28 mouse cellular contexts compared by ENCODE assay signal in the genomic region with DNA sequence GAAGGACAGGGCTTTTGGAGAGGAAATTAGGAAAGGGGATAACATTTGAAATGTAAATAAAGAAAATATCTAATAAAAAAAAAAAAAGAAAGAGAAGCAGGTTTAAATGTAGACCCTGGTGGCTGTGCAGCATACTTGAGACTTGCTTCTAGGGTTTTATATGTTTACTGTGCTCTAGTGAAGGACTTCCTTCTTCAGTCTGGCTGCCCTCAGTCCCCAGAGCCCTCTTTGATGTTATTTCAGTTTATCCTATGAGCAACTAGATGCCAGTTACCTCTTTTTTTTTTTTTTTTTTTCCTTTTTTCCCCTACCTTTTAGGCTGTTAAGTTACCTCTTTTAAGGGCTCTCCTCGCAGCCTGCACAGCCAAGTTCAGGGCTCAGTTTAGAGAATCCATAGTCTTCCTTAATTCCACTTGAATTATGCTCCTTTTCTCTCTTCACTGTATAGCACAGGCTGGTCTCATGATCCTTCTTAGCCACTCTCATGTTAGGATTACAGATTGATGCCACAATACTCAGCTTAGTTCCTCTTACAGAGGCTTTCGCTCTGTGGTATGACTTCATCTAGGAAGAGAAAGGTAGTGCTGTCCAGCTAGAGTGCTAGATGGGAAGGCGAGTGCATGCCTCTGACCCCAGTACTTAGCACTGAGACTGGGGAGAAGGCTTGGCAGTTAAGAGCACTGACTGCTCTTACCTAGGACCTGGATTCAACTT. TPM values are rescaled to one million over a fixed set of nuclear protein-coding genes. Genes with fewer than 3 reads are reported as not detected.
DNase-seq lines count a peak whose midpoint lies in the region; ATAC-seq and TF ChIP-seq lines count a peak whose summit lies in the region.
"Had no signal": no experiment of that assay in that cellular context is flagged by ENCODE, and none has a peak within 500 bp of the region (broad histone marks: within the 10 kb centered on the region; RNA-seq: fewer than 3 reads in every experiment).

No protein-coding gene starts in this region.

- no peak for TF ChIP-seq POLR2A in kidney, adult 2 months (IDR thresholded peaks at IDR 0.05; ENCODE audit: low read depth, low read length)

- DNase-seq in liver, postnatal 0 days = no peak
- no peak for DNase-seq in liver, embryonic 11.5 days (ENCODE audit: low spot score)
- DNase-seq in 416B (ENCODE audit: low read depth) = peak; percentile 41
- no peak for DNase-seq in left cerebral cortex, postnatal 25 days (ENCODE audit: low spot score in 2 of 2)
- no peak for DNase-seq in left cerebral cortex, adult 8-10 months (ENCODE audit: low spot score in 2 of 2)
- DNase-seq in kidney, adult 2 months = no peak
- DNase-seq: adrenal gland, adult 2 months; cerebellum, adult 2 months; gastrocnemius, postnatal 14 days; heart, adult 18-20 months; heart, postnatal 36 days; kidney, postnatal 14 days; layer of hippocampus, adult 9-11 months; left cerebral cortex, postnatal 4 days; midbrain, embryonic 14.5 days; right cerebral cortex, postnatal 25 days had no signal

- TF ChIP-seq CTCF in liver, postnatal 0 days (IDR thresholded peaks at IDR 0.05; ENCODE audit: low read depth) = no peak
- no peak for TF ChIP-seq CTCF in kidney, adult 2 months (conservative IDR thresholded peaks at IDR 0.05; ENCODE audit: insufficient read depth, insufficient read length, low read depth, low read length)

- TF ChIP-seq EP300 in liver, postnatal 0 days (IDR thresholded peaks at IDR 0.05; ENCODE audit: low read depth) = no peak

- peak; percentile 17; the same call in 1 of the 2 replicates for ATAC-seq in liver, postnatal 0 days
- no peak for ATAC-seq in liver, embryonic 11.5 days (replicated peaks; ENCODE audit: low FRiP score)
- peak; percentile 60 for ATAC-seq in common myeloid progenitor, adult 5-6 weeks (replicated peaks; ENCODE audit: low read depth, poor library complexity, severe bottlenecking)
- peak; percentile 94 for ATAC-seq in megakaryocyte, adult 5-6 weeks (ENCODE audit: poor library complexity, severe bottlenecking)
- ATAC-seq: forebrain, embryonic 13.5 days; intestine, embryonic 16.5 days had no signal

- 77% methylated on average over 3 of the region's 3 CpGs for WGBS in liver, postnatal 0 days (ENCODE audit: insufficient replicate concordance)
- 89% methylated on average over 3 of the region's 3 CpGs for WGBS in liver, embryonic 11.5 days
- 94% methylated on average over 3 of the region's 3 CpGs for WGBS in kidney, adult 2 months

- intact Hi-C loops in left cerebral cortex, postnatal 25 days (cut with DNase I) = no loop called here

- H3K4me1 ChIP-seq in liver, postnatal 0 days (ENCODE audit: insufficient read depth) = no peaks in the 10 kb centered on the region
- H3K4me1 ChIP-seq in liver, embryonic 11.5 days (replicated peaks; ENCODE audit: control insufficient read depth, insufficient read depth, low read length) = no peaks in the 10 kb centered on the region
- no peaks in the 10 kb centered on the region for H3K4me1 ChIP-seq in kidney, adult 2 months (ENCODE audit: control insufficient read depth, insufficient read depth, low read length)
- H3K4me1 ChIP-seq: embryonic facial prominence, embryonic 10.5 days; embryonic facial prominence, embryonic 15.5 days; forebrain, embryonic 13.5 days; hindbrain, embryonic 12.5 days; neural tube, embryonic 15.5 days; stomach, embryonic 15.5 days had no signal

- no peak overlapping the region for H3K4me3 ChIP-seq in liver, postnatal 0 days (ENCODE audit: low read depth, low read length)
- H3K4me3 ChIP-seq in liver, embryonic 11.5 days (ENCODE audit: low read depth, low read length) = no peak overlapping the region
- no peak overlapping the region for H3K4me3 ChIP-seq in kidney, adult 2 months (ENCODE audit: insufficient read depth, low read depth, low read length)
- H3K4me3 ChIP-seq: embryonic facial prominence, embryonic 10.5 days; embryonic facial prominence, embryonic 15.5 days; forebrain, embryonic 13.5 days; hindbrain, embryonic 12.5 days; left cerebral cortex, adult 2 months; neural tube, embryonic 15.5 days; stomach, embryonic 15.5 days had no signal

- peaks cover 31% of the 10 kb centered on the region for H3K36me3 ChIP-seq in liver, postnatal 0 days (replicated peaks; ENCODE audit: insufficient read depth, low read length)
- H3K36me3 ChIP-seq in liver, embryonic 11.5 days (ENCODE audit: control insufficient read depth, insufficient read depth, low read length) = peaks cover 15% of the 10 kb centered on the region
- H3K36me3 ChIP-seq in kidney, adult 2 months (ENCODE audit: control insufficient read depth, insufficient read depth, low read length) = no peaks in the 10 kb centered on the region; the same call in 1 of the 2 replicates

- no peaks in the 10 kb centered on the region for H3K27me3 ChIP-seq in liver, postnatal 0 days (ENCODE audit: insufficient read depth, low read length)
- no peaks in the 10 kb centered on the region for H3K27me3 ChIP-seq in liver, embryonic 11.5 days (replicated peaks; ENCODE audit: control insufficient read depth, insufficient read depth, low read length)
- H3K27me3 ChIP-seq in kidney, adult 2 months (replicated peaks; ENCODE audit: control insufficient read depth, insufficient read depth, low read length) = no peaks in the 10 kb centered on the region
- H3K27me3 ChIP-seq: embryonic facial prominence, embryonic 15.5 days; forebrain, embryonic 13.5 days; hindbrain, embryonic 12.5 days; neural tube, embryonic 15.5 days; stomach, embryonic 15.5 days had no signal

- no peak overlapping the region for H3K4me2 ChIP-seq in liver, postnatal 0 days (ENCODE audit: low read depth, low read length)
- H3K4me2 ChIP-seq in liver, embryonic 11.5 days = no peak overlapping the region
- H3K4me2 ChIP-seq: embryonic facial prominence, embryonic 15.5 days; forebrain, embryonic 13.5 days; heart, embryonic 11.5 days; hindbrain, embryonic 12.5 days; neural tube, embryonic 15.5 days; stomach, embryonic 15.5 days had no signal

- H3K9ac ChIP-seq in liver, postnatal 0 days (replicated peaks) = no peak overlapping the region
- H3K9ac ChIP-seq in liver, embryonic 11.5 days (ENCODE audit: low read depth, low read length) = no peak overlapping the region
- H3K9ac ChIP-seq: embryonic facial prominence, embryonic 15.5 days; forebrain, embryonic 13.5 days; hindbrain, embryonic 12.5 days; liver, embryonic 14.5 days; neural tube, embryonic 15.5 days; stomach, embryonic 15.5 days had no signal

- H3K27ac ChIP-seq in liver, postnatal 0 days (ENCODE audit: low read depth) = peak overlapping the region; percentile 5
- H3K27ac ChIP-seq in liver, embryonic 11.5 days (ENCODE audit: low read depth, low read length) = no peak overlapping the region
- H3K27ac ChIP-seq in kidney, adult 2 months (ENCODE audit: insufficient read depth, low read depth, low read length) = no peak overlapping the region
- H3K27ac ChIP-seq: embryonic facial prominence, embryonic 10.5 days; embryonic facial prominence, embryonic 15.5 days; forebrain, embryonic 13.5 days; hindbrain, embryonic 12.5 days; left cerebral cortex, adult 2 months; liver, embryonic 14.5 days; neural tube, embryonic 15.5 days; stomach, embryonic 15.5 days had no signal

- H3K9me3 ChIP-seq in liver, postnatal 0 days (ENCODE audit: low read length) = no peaks in the 10 kb centered on the region
- no peaks in the 10 kb centered on the region for H3K9me3 ChIP-seq in liver, embryonic 11.5 days (ENCODE audit: control insufficient read depth, low read length)
- H3K9me3 ChIP-seq: embryonic facial prominence, embryonic 10.5 days; embryonic facial prominence, embryonic 15.5 days; forebrain, embryonic 13.5 days; hindbrain, embryonic 12.5 days; neural tube, embryonic 15.5 days; stomach, embryonic 15.5 days had no signal

RNA-seq across cellular contexts. Expression of a gene that starts 30.4 kb away (rescaled TPM):
- 206 and 208 TPM in 2 replicates for polyA plus RNA-seq in liver, postnatal 0 days (2015; fragmentation: Nextera tagmentation; extraction: Ambion mirVana)
- 543 and 554 TPM in 2 replicates for polyA plus RNA-seq in liver, embryonic 11.5 days (2014; fragmentation: Nextera tagmentation; extraction: Ambion mirVana)
- total RNA-seq in common myeloid progenitor, adult 5-6 weeks (2017) = 115 and 172 TPM in 2 replicates
- 204 and 222 TPM in 2 replicates for total RNA-seq in megakaryocyte, adult 5-6 weeks (2015)
- 58.9 and 76.8 TPM in 2 replicates for total RNA-seq in megakaryocyte, adult 5-6 weeks (2017)
- 100 to 1,000 TPM; 183 to 189 TPM for total RNA-seq in left cerebral cortex, postnatal 25 days (2021)
- 100 to 1,000 TPM; 179 to 184 (median 180) TPM for total RNA-seq in left cerebral cortex, adult 8-10 months (2022)
- 165 and 166 TPM in 2 replicates for polyA plus RNA-seq in kidney, adult 2 months (2012; rRNA removed)
